Mouse (Mus musculus): ENCODE data around the gene Josd2.

DNA sequence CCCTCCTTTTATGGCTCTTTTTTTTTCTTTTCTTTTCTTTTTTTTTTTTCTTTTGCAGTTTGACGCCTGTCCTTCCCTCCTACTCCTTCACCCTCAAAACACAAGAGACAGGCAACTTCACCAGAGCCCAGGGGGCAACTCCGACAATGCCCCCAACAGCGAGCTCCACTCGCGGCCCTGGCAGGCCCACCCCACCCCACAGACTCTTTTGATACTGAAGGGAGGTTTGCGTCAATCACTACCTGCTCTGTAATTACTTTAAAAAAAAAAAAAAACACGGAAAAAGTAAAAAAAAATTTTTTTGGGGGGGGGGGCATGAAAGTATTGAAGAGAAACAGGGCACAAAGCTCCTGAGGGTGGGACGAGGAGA is 4.7 kb upstream of the Josd2 start:
- TF ChIP-seq CTCF (IDR thresholded peaks at IDR 0.05; ENCODE audit: extremely low read depth, insufficient read depth, insufficient read length, insufficient replicate concordance) = no peak
- TF ChIP-seq POLR2A (IDR thresholded peaks at IDR 0.05; ENCODE audit: low read depth, low read length) = no peak

Data from spleen, adult 2 months (tissue).